Mouse (Mus musculus): Measurements from ENCODE around the gene Flad1. TPM values are rescaled to one million over a fixed set of nuclear protein-coding genes. Genes with fewer than 3 reads are reported as not detected.

Flad1 gene
- total RNA-seq (2023) = 10.6 and 12.5 TPM in 2 replicates

DNA sequence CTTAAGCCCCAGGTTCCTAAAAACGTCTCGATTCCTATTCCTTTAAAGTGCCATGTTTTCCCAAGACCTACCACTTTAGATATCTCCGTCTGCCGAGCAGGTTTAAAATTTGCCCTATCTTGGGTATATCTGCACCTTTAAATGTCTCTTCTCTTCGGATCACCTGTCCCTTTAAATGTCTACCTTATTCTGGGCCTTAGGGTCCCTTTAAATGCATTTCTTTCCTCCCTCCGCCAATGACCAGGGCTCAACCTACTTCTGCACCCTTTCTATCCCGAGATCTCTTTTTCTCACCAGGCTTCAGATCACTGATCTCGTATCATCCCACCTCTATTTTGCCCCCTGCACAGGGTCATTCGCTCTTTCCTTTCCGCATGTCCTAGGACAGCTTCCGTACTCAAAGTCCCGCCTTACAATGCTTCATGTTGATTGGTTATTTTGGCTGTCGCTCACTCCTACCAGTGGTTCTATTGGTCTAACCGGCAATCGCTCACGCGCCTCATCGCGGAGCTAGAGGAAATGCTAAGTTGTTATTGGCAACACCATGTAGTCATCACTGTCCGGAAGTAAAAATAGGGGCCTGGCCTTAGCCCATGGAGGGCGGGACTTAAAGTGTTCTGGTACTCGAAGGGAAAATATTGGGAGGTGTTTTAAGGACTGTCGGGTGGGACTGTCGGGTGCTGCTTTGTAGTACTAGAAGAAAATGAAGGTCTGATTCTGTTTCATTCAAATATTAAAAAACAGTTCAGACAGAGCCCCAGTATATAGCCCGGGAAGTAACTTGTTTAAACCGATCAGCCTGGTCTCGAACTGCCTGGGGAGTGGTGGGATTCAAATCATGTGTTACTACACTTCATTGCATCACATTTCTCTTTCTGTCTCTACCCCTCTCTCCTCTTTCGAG, at the start of gene Flad1:
Flad1 (minus strand) TSS at position 381 of the 904 bp plus-strand sequence.

DNA sequence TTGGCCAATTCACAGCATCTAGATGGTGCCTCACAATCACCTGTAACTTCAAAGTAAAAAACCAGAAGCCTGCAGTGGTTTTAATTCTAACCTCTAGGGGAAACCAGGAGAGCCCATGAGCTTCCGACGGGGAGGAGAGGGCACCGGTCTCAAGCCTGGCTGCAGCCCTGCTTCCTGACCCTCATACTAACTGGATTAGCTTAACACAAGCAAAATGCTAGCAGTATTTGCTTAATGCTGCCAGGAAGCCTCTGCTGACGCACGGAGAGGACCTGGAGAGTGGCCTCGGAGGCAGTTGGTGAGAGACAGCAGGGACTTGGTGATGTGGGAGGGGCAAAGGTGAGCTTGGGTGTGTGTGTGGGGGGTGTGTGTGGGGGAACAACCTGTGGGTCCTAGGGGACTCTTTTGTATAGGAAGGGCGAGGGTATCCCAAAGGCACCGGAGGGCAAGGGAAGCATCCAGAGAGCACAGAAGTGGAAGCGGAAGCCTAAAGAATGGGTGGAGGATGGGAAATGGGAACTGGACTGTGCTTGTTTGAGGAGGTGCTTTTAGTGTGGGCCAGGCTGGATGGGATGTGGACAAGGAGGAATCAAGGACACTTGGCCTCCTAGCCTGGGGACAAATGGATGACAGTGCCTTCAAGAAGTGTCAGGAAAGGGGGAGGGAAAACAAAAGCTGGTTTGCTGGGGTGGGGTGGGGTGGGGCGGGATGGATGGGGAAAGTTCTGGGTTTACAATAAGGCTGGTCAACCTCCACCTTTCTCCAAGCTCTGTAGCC, 42.9 kb upstream of the Flad1 start, which contains the start of gene Pmvk:
Pmvk (plus strand) TSS at position 141 of the 777 bp plus-strand sequence.

DNA sequence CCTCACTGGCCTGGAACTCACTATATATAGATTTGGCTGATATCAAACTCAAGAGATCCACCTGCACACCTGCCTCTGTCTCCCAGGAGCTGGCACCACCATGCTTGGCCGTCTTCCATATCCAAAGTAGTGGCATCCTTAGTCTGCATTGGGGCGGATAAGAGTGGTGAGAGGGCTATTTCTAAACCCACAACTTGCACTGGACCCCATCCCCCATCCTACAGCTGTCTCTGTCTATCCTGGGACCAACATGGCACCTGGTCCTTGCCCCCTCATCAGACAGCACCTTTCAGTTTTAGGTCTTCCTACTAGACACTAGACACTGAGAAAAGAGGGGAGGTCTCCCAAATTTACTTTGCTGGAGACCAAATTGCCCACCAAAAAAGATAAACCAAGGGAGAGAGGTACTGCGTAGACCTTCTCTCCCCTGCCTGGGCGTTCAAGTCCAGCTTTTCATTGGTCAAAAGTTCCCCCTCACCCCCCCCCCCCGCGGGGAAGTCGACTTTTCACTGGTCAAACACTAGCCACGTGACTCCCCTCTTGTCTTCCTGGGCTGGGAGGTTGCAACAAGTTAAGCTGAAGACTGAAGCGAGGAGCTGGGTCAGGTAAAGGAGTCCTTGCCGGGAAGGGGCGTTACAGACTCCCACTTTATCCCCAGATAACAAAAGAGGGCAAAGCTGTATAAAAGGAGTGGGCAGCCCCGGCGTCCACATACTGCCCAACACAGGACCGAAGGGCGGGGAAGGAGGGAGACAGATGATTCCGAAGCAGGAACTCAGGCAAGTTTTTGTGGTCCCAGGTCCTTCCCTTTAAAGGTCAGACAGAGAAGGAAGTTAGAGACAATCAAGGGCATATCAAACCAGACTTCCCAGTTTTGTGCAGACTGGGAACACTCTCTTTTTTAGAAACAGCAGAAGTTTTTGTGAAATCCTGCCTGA, 24.8 kb upstream of the Flad1 start, which contains the start of gene Pbxip1:
Pbxip1 (plus strand) TSS at position 531 of the 938 bp plus-strand sequence.

DNA sequence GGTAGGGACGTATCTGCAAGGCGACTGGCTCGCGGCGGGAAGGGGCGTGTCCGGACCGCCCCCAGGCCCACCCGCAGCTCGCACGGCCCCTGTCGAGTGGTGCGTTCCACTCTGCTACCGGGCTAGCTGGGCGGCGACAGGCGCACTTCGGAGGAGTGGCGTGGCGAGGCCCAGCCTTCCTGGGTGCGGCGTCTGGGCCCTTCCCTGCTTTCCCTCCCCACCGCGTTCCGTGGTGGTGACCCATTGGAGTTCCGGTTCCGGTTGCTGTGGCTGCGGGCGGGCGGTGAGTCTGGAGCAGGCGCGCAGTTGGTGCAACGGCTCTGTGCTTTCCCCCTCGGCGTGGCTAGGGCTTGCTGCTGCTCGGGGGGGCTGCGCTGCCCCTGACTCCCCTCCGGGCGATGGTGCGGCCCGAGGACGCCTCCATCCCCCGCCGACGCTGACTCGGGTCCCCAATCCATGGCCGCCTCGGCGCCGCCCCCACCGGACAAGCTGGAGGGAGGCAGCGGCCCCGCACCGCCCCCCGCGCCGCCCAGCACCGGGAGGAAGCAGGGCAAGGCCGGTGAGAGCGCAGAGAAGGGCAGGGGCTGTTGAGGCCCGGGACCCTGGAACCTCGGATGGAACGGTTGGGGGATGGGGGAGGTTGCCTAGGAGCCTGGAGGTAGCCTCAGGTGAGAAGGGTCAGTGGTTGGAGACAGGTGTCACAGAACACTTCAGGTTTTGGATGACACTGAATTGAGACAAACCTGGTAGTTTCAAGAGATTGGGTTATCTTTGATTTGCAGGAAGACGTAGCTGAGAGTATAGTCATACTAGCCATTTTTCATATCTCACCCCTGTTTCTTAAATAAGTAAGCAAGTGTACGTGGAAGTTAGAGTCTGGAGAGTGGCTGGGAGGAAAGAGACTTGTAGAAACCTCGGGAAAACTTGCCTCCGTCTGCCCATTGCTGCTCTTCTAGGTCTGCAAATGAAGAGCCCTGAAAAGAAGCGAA, 18.8 kb upstream of the Flad1 start, which contains the start of gene Pygo2:
Pygo2 (plus strand) TSS at position 44 of the 989 bp plus-strand sequence.

DNA sequence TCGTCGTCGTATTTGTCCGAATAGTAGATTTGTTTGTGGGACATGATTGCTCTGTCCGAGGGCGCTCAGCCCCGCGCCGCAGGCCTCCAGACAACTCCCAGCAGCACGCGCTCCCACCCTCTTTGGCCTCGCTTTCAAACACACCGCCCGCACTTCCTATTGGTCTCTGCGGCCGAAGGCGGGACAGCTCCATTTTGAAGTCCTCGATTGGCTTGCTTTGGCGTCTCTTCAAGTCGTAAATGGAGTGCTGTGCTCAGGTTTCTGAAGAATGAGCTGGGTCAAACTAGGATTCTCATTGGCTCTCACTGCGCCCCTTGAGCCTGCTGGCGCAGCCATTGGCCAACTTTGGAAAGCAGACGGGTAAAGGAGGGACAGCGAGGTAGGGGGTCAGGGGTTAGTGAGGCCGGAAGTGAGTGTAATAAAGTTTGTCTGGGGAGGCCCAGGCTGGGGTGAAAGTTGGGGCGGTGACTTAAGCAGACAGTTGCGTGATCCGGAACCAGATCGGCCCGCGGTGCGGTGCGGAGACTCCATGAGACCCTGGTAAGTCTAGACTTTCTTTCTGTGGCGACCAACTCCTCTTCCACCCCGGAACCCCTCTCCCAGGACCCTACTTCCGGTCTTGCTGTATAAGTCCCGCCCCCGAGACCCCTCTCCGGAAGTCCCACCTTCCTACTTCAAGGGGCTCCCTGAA, 6.6 kb upstream of the Flad1 start, which contains the start of the genes Cks1b and Shc1:
Cks1b (minus strand) TSS at position 214 of the 691 bp plus-strand sequence.
Shc1 (plus strand) TSS at position 274 of the 691 bp plus-strand sequence.

DNA sequence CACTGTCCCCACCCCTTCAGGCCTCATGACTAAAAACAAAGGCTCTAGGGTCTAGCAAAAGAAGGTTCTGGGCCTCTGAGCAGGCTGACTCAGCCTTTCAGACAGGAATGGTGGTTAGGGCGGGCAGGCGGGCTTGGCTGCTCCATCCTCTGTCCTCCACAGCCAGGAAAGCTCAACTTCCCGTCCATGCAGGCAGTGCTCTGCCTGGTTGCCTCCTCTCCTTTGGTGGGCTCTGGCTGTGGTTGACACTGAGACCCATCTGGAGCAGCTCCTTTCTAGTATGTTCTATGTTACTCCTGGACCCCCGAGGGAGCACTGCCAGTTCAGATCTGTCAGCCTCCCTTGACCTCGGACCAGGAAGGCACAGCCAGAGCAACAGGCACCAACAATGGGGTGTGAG, 9.0 kb downstream of the Flad1 start, which contains the start of gene Lenep:
Lenep (minus strand) TSS at position 101 of the 400 bp plus-strand sequence.

DNA sequence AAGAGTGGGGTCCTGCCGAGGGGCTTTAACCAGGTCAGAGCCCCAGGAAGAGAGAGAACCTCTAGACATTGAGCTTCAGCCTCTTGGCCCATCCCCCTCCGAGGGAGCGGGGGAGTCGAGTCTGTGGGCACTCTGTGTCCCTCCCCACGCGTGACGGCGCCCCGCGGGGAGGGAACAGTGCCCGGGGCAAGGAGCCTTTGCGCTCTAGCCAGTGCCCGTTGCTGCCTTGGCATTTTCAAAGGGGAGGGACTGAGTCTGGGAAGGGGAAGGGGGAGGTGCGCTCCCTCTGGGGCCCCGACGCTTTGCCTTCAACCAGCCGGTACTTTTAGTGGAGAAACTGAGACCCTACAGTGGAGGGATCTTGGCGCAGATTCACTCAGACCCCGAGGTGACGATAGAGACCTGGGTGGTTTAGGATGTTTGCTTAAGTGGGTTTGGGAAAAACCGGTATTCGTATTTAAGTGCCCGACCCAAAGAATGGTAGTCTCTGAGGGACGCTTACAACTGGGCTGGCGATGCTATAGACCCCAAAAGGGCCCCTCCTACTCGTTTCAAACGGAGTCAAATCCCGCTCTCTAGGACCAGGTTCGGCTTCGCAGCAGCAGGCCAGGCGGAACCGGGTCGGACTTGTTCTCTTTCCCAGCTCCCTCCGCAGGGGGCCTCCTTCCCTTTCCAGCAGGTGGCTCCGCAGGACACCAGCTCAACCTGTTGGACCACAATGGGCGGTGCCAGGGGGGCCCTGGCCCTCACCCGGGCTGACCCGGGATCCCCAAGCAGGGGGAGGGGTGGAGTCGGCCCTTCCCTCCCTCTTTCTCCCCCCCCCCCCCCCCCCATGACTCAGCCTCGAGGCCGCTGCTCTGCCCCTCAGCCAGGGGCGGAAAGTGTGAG, 17.4 kb downstream of the Flad1 start, which contains the start of gene Zbtb7b:
Zbtb7b (minus strand) TSS at position 771 of the 888 bp plus-strand sequence.

DNA sequence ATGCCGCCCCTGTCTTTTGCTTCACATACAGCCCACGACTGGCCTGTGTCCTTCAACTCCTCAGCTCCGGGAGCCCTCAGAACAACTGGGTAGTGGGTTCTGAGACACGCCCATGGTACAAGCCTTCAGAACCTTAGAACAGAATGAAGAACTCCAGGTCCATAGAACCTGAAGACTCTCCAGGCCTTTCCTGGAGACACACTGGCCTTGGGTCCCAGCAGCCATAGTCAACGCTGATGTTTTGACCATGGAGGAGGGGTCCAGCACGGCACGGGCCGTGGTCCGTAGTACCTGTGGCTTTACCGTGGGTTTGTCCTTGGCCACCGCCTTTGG, 46.6 kb downstream of the Flad1 start, which contains the start of gene Dcst1:
Dcst1 (minus strand) TSS at position 101 of the 333 bp plus-strand sequence.

DNA sequence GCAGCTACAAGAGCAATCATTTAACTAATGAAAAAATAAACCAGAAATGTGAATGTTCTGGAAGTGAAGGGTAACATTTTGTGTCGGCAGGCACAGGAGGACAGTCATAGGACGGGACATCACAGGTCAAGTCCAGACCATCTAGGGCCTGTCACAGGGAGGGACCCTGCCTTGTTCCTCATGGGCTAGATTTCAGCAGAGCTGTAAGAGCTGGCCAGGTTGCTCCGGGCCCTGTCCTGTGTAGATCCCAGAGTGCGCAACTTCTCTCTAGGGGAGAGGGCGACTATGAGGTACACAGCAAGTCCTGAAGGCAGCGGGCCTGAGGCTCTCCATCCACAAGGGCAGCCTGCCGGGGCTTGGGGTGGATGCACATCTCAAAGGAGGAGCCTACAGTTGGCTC, 50.0 kb downstream of the Flad1 start, which contains the start of gene Dcst2:
Dcst2 (plus strand) TSS at position 301 of the 400 bp plus-strand sequence.

Other genes with a start within 250 kb of the Flad1 start
- gene Clk2, start 247.1 kb downstream of the Flad1 start, total RNA-seq (2023) = 52.6 and 57.6 TPM in 2 replicates
- gene Scamp3, start 234.4 kb downstream of the Flad1 start, total RNA-seq (2023) = 34.0 and 35.9 TPM in 2 replicates
- gene Fam189b, start 228.7 kb downstream of the Flad1 start, total RNA-seq (2023) = 5.8 and 6.9 TPM in 2 replicates
- gene Gba, start 208.9 kb downstream of the Flad1 start, total RNA-seq (2023) = 78.7 and 83.6 TPM in 2 replicates
- gene Thbs3, start 196.7 kb downstream of the Flad1 start, total RNA-seq (2023) = 1.1 and 1.2 TPM in 2 replicates
- gene Mtx1, start 184.8 kb downstream of the Flad1 start, total RNA-seq (2023) = 50.5 and 53.4 TPM in 2 replicates
- gene Muc1, start 182.8 kb downstream of the Flad1 start, total RNA-seq (2023) = not detected in 2 replicates
- gene Krtcap2, start 165.9 kb downstream of the Flad1 start, total RNA-seq (2023) = 29.1 and 52.6 TPM in 2 replicates
- 0.41 and 0.88 TPM in 2 replicates for gene Trim46, start 165.6 kb downstream of the Flad1 start, total RNA-seq (2023)
- 32.9 and 36.0 TPM in 2 replicates for gene Dpm3, start 152.5 kb downstream of the Flad1 start, total RNA-seq (2023)
- gene Slc50a1, start 141.3 kb downstream of the Flad1 start, total RNA-seq (2023) = 16.1 and 18.9 TPM in 2 replicates
- not detected in 2 replicates for gene Efna1, start 130.7 kb downstream of the Flad1 start, total RNA-seq (2023)
- gene Efna3, start 88.9 kb downstream of the Flad1 start, total RNA-seq (2023) = not detected in 2 replicates
- not detected in 2 replicates for gene Efna4, start 73.8 kb downstream of the Flad1 start, total RNA-seq (2023)
- gene Adam15, start 61.9 kb downstream of the Flad1 start, total RNA-seq (2023) = 100 and 106 TPM in 2 replicates
- gene Dcst2, start 49.9 kb downstream of the Flad1 start, total RNA-seq (2023) = not detected in 2 replicates
- not detected in 2 replicates for gene Dcst1, start 46.6 kb downstream of the Flad1 start, total RNA-seq (2023)
- gene Zbtb7b, start 17.1 kb downstream of the Flad1 start, total RNA-seq (2023) = 127 and 136 TPM in 2 replicates
- gene Lenep, start 9.1 kb downstream of the Flad1 start, total RNA-seq (2023) = not detected in 2 replicates
- gene Cks1b, start 6.5 kb upstream of the Flad1 start, total RNA-seq (2023) = 34.9 and 36.5 TPM in 2 replicates
- gene Shc1, start 6.6 kb upstream of the Flad1 start, total RNA-seq (2023) = 111 and 115 TPM in 2 replicates
- 38.4 and 48.7 TPM in 2 replicates for gene Pygo2, start 18.3 kb upstream of the Flad1 start, total RNA-seq (2023)
- gene Pbxip1, start 24.8 kb upstream of the Flad1 start, total RNA-seq (2023) = 159 and 187 TPM in 2 replicates
- gene Pmvk, start 42.7 kb upstream of the Flad1 start, total RNA-seq (2023) = 4.6 and 10.3 TPM in 2 replicates
- 0.25 and 0.32 TPM in 2 replicates for gene Kcnn3, start 108.3 kb upstream of the Flad1 start, total RNA-seq (2023)

Measured in neutrophil, adult 65 days (primary cell).